In genomic region chr19:32404386-32404785, GRCm38 (mm10) we compare ENCODE assay signal across 19 mouse cellular contexts.
"Had no signal": no experiment of that assay in that cellular context is flagged by ENCODE, and none has a peak within 500 bp of the region (broad histone marks: within the 10 kb centered on the region; RNA-seq: fewer than 3 reads in every experiment).

No protein-coding gene starts in this region.

- H3K4me2 ChIP-seq: liver, embryonic 15.5 days; lung, embryonic 15.5 days; midbrain, embryonic 12.5 days; neural tube, embryonic 13.5 days; neural tube, embryonic 15.5 days had no signal

- H3K4me1 ChIP-seq: liver, embryonic 15.5 days; lung, embryonic 15.5 days; midbrain, embryonic 12.5 days; neural tube, embryonic 13.5 days had no signal

- H3K9ac ChIP-seq: liver, embryonic 15.5 days; liver, postnatal 0 days; lung, embryonic 15.5 days; midbrain, embryonic 12.5 days; neural tube, embryonic 13.5 days; neural tube, embryonic 15.5 days had no signal

- ATAC-seq: liver, postnatal 0 days; lung, postnatal 0 days had no signal

- H3K36me3 ChIP-seq: liver, embryonic 15.5 days; lung, embryonic 15.5 days; midbrain, embryonic 12.5 days; neural tube, embryonic 13.5 days; neural tube, embryonic 15.5 days had no signal

- H3K27me3 ChIP-seq: liver, embryonic 15.5 days; lung, embryonic 15.5 days; midbrain, embryonic 12.5 days; neural tube, embryonic 13.5 days; neural tube, embryonic 15.5 days had no signal

- H3K9me3 ChIP-seq: liver, embryonic 15.5 days; lung, embryonic 15.5 days; megakaryocyte, embryonic 14.5 days; midbrain, embryonic 12.5 days; neural tube, embryonic 13.5 days; neural tube, embryonic 15.5 days had no signal

- DNase-seq: liver, postnatal 0 days; lung, adult 2 months; lung, postnatal 14 days; lung, postnatal 36 days; midbrain, embryonic 14.5 days; retina, postnatal 1 day; right cerebral cortex, adult 18-20 months; right cerebral cortex, postnatal 25 days; right cerebral cortex, postnatal 4 days; spleen, adult 18-20 months; thymus, adult 18-20 months had no signal

- H3K27ac ChIP-seq: liver, embryonic 15.5 days; lung, embryonic 15.5 days; macrophage; midbrain, embryonic 12.5 days; neural tube, embryonic 13.5 days; neural tube, embryonic 15.5 days had no signal

- H3K4me3 ChIP-seq: liver, embryonic 15.5 days; lung, embryonic 15.5 days; megakaryocyte, embryonic 14.5 days; midbrain, embryonic 12.5 days; neural tube, embryonic 13.5 days; neural tube, embryonic 15.5 days had no signal
